Mouse (Mus musculus) stomach, postnatal 0 days (tissue): Measurements from ENCODE around the gene Oxct1.

Source experiments
- CTCF ChIP-seq: IDR thresholded peaks from 2 replicates; pipeline ENCODE4 v1.5.1; 2016; ENCODE audit warnings: antibody characterized with exemption, low read depth, mild to moderate bottlenecking, moderate library complexity
- EP300 ChIP-seq: optimal IDR thresholded peaks from 2 replicates; pipeline ENCODE3; 2016; ENCODE audit warnings: antibody characterized with exemption

DNA sequence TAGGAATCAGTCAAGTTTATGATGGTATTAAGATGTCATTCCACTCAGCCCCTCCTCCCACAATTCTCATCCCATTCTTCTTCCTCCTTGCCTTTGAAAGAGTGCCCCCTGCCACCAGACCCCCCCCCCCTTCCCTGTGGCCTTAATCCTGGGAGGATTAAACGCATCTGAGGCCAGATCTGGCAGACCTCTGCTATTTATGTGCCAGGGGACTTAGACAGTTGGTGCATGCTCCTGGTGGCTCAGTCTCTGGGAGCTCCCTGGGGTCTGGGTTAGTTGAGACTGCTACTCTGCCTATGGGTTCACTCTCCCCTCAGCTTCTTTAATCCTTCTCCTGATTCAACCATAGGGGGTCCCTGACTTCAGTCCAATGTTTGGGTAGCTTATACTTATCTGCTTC, 112.3 kb downstream of the Oxct1 start:
- TF ChIP-seq CTCF: no peak
- TF ChIP-seq EP300: no peak
